Mouse (Mus musculus): Measurements from ENCODE around the gene Itga5.

Gene Itga5

GRCm38 (mm10) chr15:103307125-103307524 lies 59.4 kb downstream of the Itga5 start:
- DNase-seq: peak; percentile 82

GRCm38 (mm10) chr15:103305792-103306645 lies 60.5 kb downstream of the Itga5 start:
- DNase-seq: no peak

GRCm38 (mm10) chr15:103305070-103305678 lies 61.4 kb downstream of the Itga5 start:
- DNase-seq: peak; percentile 95

GRCm38 (mm10) chr15:103304616-103304969 lies 62.0 kb downstream of the Itga5 start:
- no peak for DNase-seq

GRCm38 (mm10) chr15:103303916-103304615 lies 62.5 kb downstream of the Itga5 start:
- no peak for DNase-seq

- no peak for DNase-seq
Observed at GRCm38 (mm10) chr15:103302341-103303021, 64.1 kb downstream of the Itga5 start.

GRCm38 (mm10) chr15:103301547-103302340 lies 64.8 kb downstream of the Itga5 start:
- no peak for DNase-seq

- no peak for DNase-seq
Observed at GRCm38 (mm10) chr15:103301046-103301445, 65.5 kb downstream of the Itga5 start.

- DNase-seq: no peak
Observed at GRCm38 (mm10) chr15:103300560-103300959, 66.0 kb downstream of the Itga5 start.

GRCm38 (mm10) chr15:103300067-103300471 lies 66.5 kb downstream of the Itga5 start:
- peak; percentile 78 for DNase-seq

- DNase-seq: no peak
Observed at GRCm38 (mm10) chr15:103299644-103300043, 66.9 kb downstream of the Itga5 start.

GRCm38 (mm10) chr15:103298861-103299616 lies 67.5 kb downstream of the Itga5 start:
- DNase-seq: no peak

GRCm38 (mm10) chr15:103298026-103298425 lies 68.5 kb downstream of the Itga5 start:
- DNase-seq: no peak

GRCm38 (mm10) chr15:103297313-103297712 lies 69.2 kb downstream of the Itga5 start:
- DNase-seq: no peak

- DNase-seq: no peak
Observed at GRCm38 (mm10) chr15:103295851-103296250, 70.7 kb downstream of the Itga5 start.

GRCm38 (mm10) chr15:103294649-103295048 lies 71.9 kb downstream of the Itga5 start:
- no peak for DNase-seq
